Mouse (Mus musculus): ENCODE measurements around the gene Cxcl15. TPM values are rescaled to one million over a fixed set of nuclear protein-coding genes. Genes with fewer than 3 reads are reported as not detected.

The Cxcl15 gene
- polyA plus RNA-seq, 1 experiment from 2014 or later: 1.9 TPM

Small RNA genes lying within 50 kb of the gene (microRNA-seq; reads per million reads assigned to microRNA genes)
- not detected for gene Gm24322

Other genes with a start within 250 kb of the Cxcl15 start
- 0.12 and 0.14 TPM in 2 replicates for gene 5830473C10Rik, start 233.4 kb upstream of the Cxcl15 start, polyA plus RNA-seq (2015; fragmentation: Nextera tagmentation; extraction: Ambion mirVana)
- gene Rassf6, start 153.9 kb upstream of the Cxcl15 start, polyA plus RNA-seq (2015; fragmentation: Nextera tagmentation; extraction: Ambion mirVana): 10.3 and 12.3 TPM in 2 replicates
- 0.19 TPM in 1 of 2 replicates, not detected in the other for gene Cxcl5, start 35.2 kb upstream of the Cxcl15 start, polyA plus RNA-seq (2015; fragmentation: Nextera tagmentation; extraction: Ambion mirVana)
- gene Ppbp, start 26.0 kb upstream of the Cxcl15 start, polyA plus RNA-seq (2015; fragmentation: Nextera tagmentation; extraction: Ambion mirVana): 3.2 and 4.3 TPM in 2 replicates
- gene Pf4, start 22.1 kb upstream of the Cxcl15 start, polyA plus RNA-seq (2015; fragmentation: Nextera tagmentation; extraction: Ambion mirVana): 80.0 and 96.2 TPM in 2 replicates
- not detected in 2 replicates for gene Cxcl3, start 8.4 kb upstream of the Cxcl15 start, polyA plus RNA-seq (2015; fragmentation: Nextera tagmentation; extraction: Ambion mirVana)
- gene Cxcl1, start 96.7 kb downstream of the Cxcl15 start, polyA plus RNA-seq (2015; fragmentation: Nextera tagmentation; extraction: Ambion mirVana): 0.94 and 1.1 TPM in 2 replicates
- not detected in 2 replicates for gene Cxcl2, start 109.3 kb downstream of the Cxcl15 start, polyA plus RNA-seq (2015; fragmentation: Nextera tagmentation; extraction: Ambion mirVana)
- 26.9 and 32.9 TPM in 2 replicates for gene Mthfd2l, start 136.6 kb downstream of the Cxcl15 start, polyA plus RNA-seq (2015; fragmentation: Nextera tagmentation; extraction: Ambion mirVana)
- not detected in 2 replicates for gene Epgn, start 232.9 kb downstream of the Cxcl15 start, polyA plus RNA-seq (2015; fragmentation: Nextera tagmentation; extraction: Ambion mirVana)

Measured in stomach, embryonic 16.5 days (tissue).